12 mouse cellular contexts compared by ENCODE assay signal in genomic region chr2:106855184-106855583, GRCm38 (mm10).
A peak's percentile ranks its signal among the peaks of the same experiment; 100 is the strongest.
DNase-seq lines count a peak whose midpoint lies in the region; ATAC-seq lines count a peak whose summit lies in the region.
"Had no signal": no experiment of that assay in that cellular context is flagged by ENCODE, and none has a peak within 500 bp of the region (broad histone marks: within the 10 kb centered on the region; RNA-seq: fewer than 3 reads in every experiment).

No protein-coding gene starts in this region.

- 58% methylated on average over 13 of the region's 13 CpGs for WGBS in embryonic facial prominence, embryonic 15.5 days
- WGBS in embryonic facial prominence, embryonic 10.5 days = 67% methylated on average over 13 of the region's 13 CpGs
- WGBS in hindbrain, embryonic 10.5 days = 72% methylated on average over 13 of the region's 13 CpGs
- 44% methylated on average over 13 of the region's 13 CpGs for WGBS in hindbrain, embryonic 13.5 days
- 31% methylated on average over 13 of the region's 13 CpGs for WGBS in intestine, embryonic 14.5 days

- H3K9me3 ChIP-seq in embryonic facial prominence, embryonic 15.5 days (replicated peaks) = no peaks in the 10 kb centered on the region
- no peaks in the 10 kb centered on the region for H3K9me3 ChIP-seq in embryonic facial prominence, embryonic 10.5 days
- no peaks in the 10 kb centered on the region for H3K9me3 ChIP-seq in hindbrain, embryonic 10.5 days
- H3K9me3 ChIP-seq in hindbrain, embryonic 13.5 days = no peaks in the 10 kb centered on the region
- H3K9me3 ChIP-seq in intestine, embryonic 14.5 days (ENCODE audit: control insufficient read depth, low read length) = no peaks in the 10 kb centered on the region
- H3K9me3 ChIP-seq: liver, embryonic 12.5 days had no signal

- H3K4me2 ChIP-seq in embryonic facial prominence, embryonic 15.5 days (replicated peaks) = no peak overlapping the region
- H3K4me2 ChIP-seq in hindbrain, embryonic 13.5 days = no peak overlapping the region
- H3K4me2 ChIP-seq in intestine, embryonic 14.5 days (ENCODE audit: low read length) = 0 out of 2 replicates have a peak overlapping the region, but pooled peaks have one; percentile 7
- H3K4me2 ChIP-seq: liver, embryonic 12.5 days had no signal

- no peak for DNase-seq in embryonic facial prominence, embryonic 10.5 days (ENCODE audit: low spot score)
- no peak for DNase-seq in hindbrain, embryonic 10.5 days (ENCODE audit: low spot score)
- DNase-seq in intestine, embryonic 14.5 days (ENCODE audit: low spot score) = peak; percentile 65
- DNase-seq in kidney, postnatal 36 days = peak; percentile 33 to 41
- no peak for DNase-seq in ovary, postnatal 14 days (ENCODE audit: low spot score)
- no peak for DNase-seq in lung, postnatal 14 days
- DNase-seq: thymus, postnatal 25 days had no signal

- no peak overlapping the region for H3K9ac ChIP-seq in embryonic facial prominence, embryonic 15.5 days
- H3K9ac ChIP-seq in hindbrain, embryonic 13.5 days = no peak overlapping the region
- no peak overlapping the region for H3K9ac ChIP-seq in intestine, embryonic 14.5 days (ENCODE audit: low read length)
- H3K9ac ChIP-seq: liver, embryonic 12.5 days had no signal

- no peak overlapping the region for H3K4me3 ChIP-seq in embryonic facial prominence, embryonic 15.5 days (replicated peaks)
- no peak overlapping the region for H3K4me3 ChIP-seq in embryonic facial prominence, embryonic 10.5 days
- no peak overlapping the region for H3K4me3 ChIP-seq in hindbrain, embryonic 10.5 days
- H3K4me3 ChIP-seq in hindbrain, embryonic 13.5 days = no peak overlapping the region
- H3K4me3 ChIP-seq in intestine, embryonic 14.5 days (ENCODE audit: low read depth, low read length) = no peak overlapping the region
- H3K4me3 ChIP-seq: liver, embryonic 12.5 days; megakaryocyte, embryonic 14.5 days had no signal

- H3K27ac ChIP-seq in embryonic facial prominence, embryonic 15.5 days (replicated peaks) = 0 out of 2 replicates have a peak overlapping the region, but pooled peaks have one; percentile 7
- no peak overlapping the region for H3K27ac ChIP-seq in embryonic facial prominence, embryonic 10.5 days (replicated peaks)
- peak overlapping the region; percentile 9 for H3K27ac ChIP-seq in hindbrain, embryonic 10.5 days
- H3K27ac ChIP-seq in hindbrain, embryonic 13.5 days = no peak overlapping the region
- no peak overlapping the region for H3K27ac ChIP-seq in intestine, embryonic 14.5 days (ENCODE audit: low read depth)
- H3K27ac ChIP-seq: liver, embryonic 12.5 days had no signal

- peaks cover 47% of the 10 kb centered on the region for H3K4me1 ChIP-seq in embryonic facial prominence, embryonic 15.5 days
- H3K4me1 ChIP-seq in embryonic facial prominence, embryonic 10.5 days = peaks cover 61% of the 10 kb centered on the region
- H3K4me1 ChIP-seq in hindbrain, embryonic 10.5 days (replicated peaks) = peaks cover 42% of the 10 kb centered on the region
- H3K4me1 ChIP-seq in hindbrain, embryonic 13.5 days (replicated peaks) = peaks cover 46% of the 10 kb centered on the region
- H3K4me1 ChIP-seq in intestine, embryonic 14.5 days (replicated peaks; ENCODE audit: control insufficient read depth, insufficient read depth, low read length) = peaks cover 47% of the 10 kb centered on the region
- H3K4me1 ChIP-seq: megakaryocyte, embryonic 14.5 days had no signal

- no peaks in the 10 kb centered on the region for H3K27me3 ChIP-seq in embryonic facial prominence, embryonic 15.5 days
- H3K27me3 ChIP-seq in embryonic facial prominence, embryonic 10.5 days (replicated peaks; ENCODE audit: low read depth, poor library complexity, severe bottlenecking) = no peaks in the 10 kb centered on the region
- peaks cover 46% of the 10 kb centered on the region for H3K27me3 ChIP-seq in hindbrain, embryonic 10.5 days (ENCODE audit: insufficient read depth, poor library complexity, severe bottlenecking)
- no peaks in the 10 kb centered on the region for H3K27me3 ChIP-seq in hindbrain, embryonic 13.5 days
- H3K27me3 ChIP-seq in intestine, embryonic 14.5 days (replicated peaks; ENCODE audit: control insufficient read depth, insufficient read depth, low read length) = no peaks in the 10 kb centered on the region
- H3K27me3 ChIP-seq: liver, embryonic 12.5 days; megakaryocyte, embryonic 14.5 days had no signal

- no peak for ATAC-seq in embryonic facial prominence, embryonic 15.5 days (ENCODE audit: insufficient number of reproducible peaks, low FRiP score, low TSS enrichment, low read depth)
- ATAC-seq in hindbrain, embryonic 13.5 days (ENCODE audit: low FRiP score) = no peak
- ATAC-seq in intestine, embryonic 14.5 days (replicated peaks; ENCODE audit: low FRiP score, low TSS enrichment, low read depth) = no peak
- ATAC-seq: liver, embryonic 12.5 days had no signal

- no peaks in the 10 kb centered on the region for H3K36me3 ChIP-seq in embryonic facial prominence, embryonic 15.5 days
- H3K36me3 ChIP-seq in embryonic facial prominence, embryonic 10.5 days (replicated peaks) = peaks cover 10% of the 10 kb centered on the region; the same call in 1 of the 2 replicates
- H3K36me3 ChIP-seq in hindbrain, embryonic 10.5 days = no peaks in the 10 kb centered on the region
- H3K36me3 ChIP-seq in hindbrain, embryonic 13.5 days = no peaks in the 10 kb centered on the region
- no peaks in the 10 kb centered on the region for H3K36me3 ChIP-seq in intestine, embryonic 14.5 days (ENCODE audit: control insufficient read depth, insufficient read depth, low read length)
- H3K36me3 ChIP-seq: G1E; liver, embryonic 12.5 days had no signal

Comparison
In these comparisons a context has a peak if more than half of its experiments do, and no peak if none do; other contexts are left out.
1. H3K27ac ChIP-seq: peak in embryonic facial prominence, embryonic 15.5 days (single experiment) and hindbrain, embryonic 10.5 days (single experiment); none in embryonic facial prominence, embryonic 10.5 days (single experiment), hindbrain, embryonic 13.5 days (single experiment) and intestine, embryonic 14.5 days (single experiment).
2. DNase-seq: peak in intestine, embryonic 14.5 days (single experiment) and kidney, postnatal 36 days (2 of 2); none in embryonic facial prominence, embryonic 10.5 days (single experiment), hindbrain, embryonic 10.5 days (single experiment), ovary, postnatal 14 days (single experiment) and lung, postnatal 14 days (single experiment).